Mouse (Mus musculus) small intestine, adult 2 months (tissue): ENCODE measurements around the gene Tmem184a.

Experiments used
- CTCF ChIP-seq: fragments of 200-500 bp; IDR thresholded peaks from 2 replicates; pipeline ENCODE4 v1.5.1; 2012; ENCODE audit warnings: low read depth, mild to moderate bottlenecking, control low read depth, inconsistent platforms, low read length, moderate library complexity, mixed read lengths; ENCODE audit not compliant: insufficient replicate concordance, insufficient read length; ENCODE audit errors: extremely low read depth
- POLR2A ChIP-seq: fragments of 200-500 bp; IDR thresholded peaks from 2 replicates; pipeline ENCODE4 v1.6.1; 2012; ENCODE audit warnings: low read depth, mild to moderate bottlenecking, control low read depth, inconsistent platforms, low read length, moderate library complexity

- TF ChIP-seq CTCF: no peak
- TF ChIP-seq POLR2A: no peak
These were observed 24.8 kb downstream of the Tmem184a start for GRCm38 (mm10) chr5:139794938-139795337.
